Mouse (Mus musculus): Measurements from ENCODE around the gene Ripk1. TPM values are rescaled to one million over a fixed set of nuclear protein-coding genes. Genes with fewer than 3 reads are reported as not detected.

Ripk1 gene
- total and polyA plus RNA-seq, 2 experiments from 2014 or later, result 3.4 to 10.3 TPM

DNA sequence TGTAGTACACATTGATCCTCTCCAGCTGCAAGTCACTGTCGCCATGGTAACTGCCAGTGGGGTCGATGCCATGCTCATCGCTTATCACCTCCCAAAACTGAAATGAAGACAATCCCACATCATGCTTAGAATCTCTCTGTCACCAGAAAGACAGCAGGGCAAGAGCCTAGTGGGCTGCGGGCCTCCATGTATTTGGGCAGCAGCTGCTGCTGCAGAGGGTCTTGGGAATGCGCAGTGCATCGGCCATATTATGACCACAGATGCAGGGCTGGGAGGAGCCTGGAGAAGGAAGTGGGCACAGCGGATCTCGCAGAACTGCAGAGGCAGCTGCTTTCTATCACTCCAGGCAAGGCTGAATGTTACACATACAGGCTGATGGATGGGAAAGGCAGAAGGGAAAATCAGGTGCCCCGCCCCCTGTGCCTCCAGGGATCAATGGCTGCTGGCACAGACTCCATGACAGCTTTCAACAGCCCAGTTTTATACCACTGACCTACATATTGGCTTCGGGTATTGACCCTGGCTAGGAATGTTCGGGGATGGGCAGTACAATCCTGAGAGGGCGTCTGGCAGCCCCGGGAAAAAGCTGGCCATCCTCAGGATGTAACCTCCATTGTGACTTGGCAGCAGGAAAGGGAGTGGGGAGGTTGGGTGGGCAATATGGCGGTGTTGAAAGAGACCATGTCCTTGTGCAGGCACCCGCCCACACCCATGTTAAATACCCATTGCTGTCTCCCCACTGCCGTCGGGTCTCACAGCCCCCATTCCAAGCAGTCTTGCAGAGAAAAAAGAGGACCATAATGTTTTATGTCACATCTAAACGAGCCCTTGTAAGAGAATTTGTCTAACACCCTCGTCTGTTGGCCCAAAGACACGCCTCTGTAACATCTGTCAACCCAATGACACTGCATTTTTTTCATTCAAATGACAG, 74.7 kb downstream of the Ripk1 start:
- no peak for TF ChIP-seq CTCF (IDR thresholded peaks at IDR 0.05; ENCODE audit: low read depth)
- Histone ChIP-seq H3K27ac (ENCODE audit: low read depth, low read length) (peak overlapping the region; percentile 94), H3K4me3 (ENCODE audit: low read depth, low read length) (peak overlapping the region; percentile 98), H3K9me3 (ENCODE audit: low read length) (no peaks in the 10 kb centered on the region), H3K36me3 (ENCODE audit: insufficient read depth) (peaks cover 8% of the 10 kb centered on the region), H3K27me3 (ENCODE audit: insufficient read depth, low read length) (no peaks in the 10 kb centered on the region), H3K4me2 (ENCODE audit: low read depth) (peak overlapping the region; percentile 85), H3K9ac (peak overlapping the region; percentile 98), H3K4me1 (ENCODE audit: insufficient read depth) (peaks cover 15% of the 10 kb centered on the region; the same call in 1 of the 2 replicates)
- DNase-seq, result peak; percentile 69
- 30% methylated on average over 20 of the region's 20 CpGs for WGBS
- peak; percentile 69 for ATAC-seq

DNA sequence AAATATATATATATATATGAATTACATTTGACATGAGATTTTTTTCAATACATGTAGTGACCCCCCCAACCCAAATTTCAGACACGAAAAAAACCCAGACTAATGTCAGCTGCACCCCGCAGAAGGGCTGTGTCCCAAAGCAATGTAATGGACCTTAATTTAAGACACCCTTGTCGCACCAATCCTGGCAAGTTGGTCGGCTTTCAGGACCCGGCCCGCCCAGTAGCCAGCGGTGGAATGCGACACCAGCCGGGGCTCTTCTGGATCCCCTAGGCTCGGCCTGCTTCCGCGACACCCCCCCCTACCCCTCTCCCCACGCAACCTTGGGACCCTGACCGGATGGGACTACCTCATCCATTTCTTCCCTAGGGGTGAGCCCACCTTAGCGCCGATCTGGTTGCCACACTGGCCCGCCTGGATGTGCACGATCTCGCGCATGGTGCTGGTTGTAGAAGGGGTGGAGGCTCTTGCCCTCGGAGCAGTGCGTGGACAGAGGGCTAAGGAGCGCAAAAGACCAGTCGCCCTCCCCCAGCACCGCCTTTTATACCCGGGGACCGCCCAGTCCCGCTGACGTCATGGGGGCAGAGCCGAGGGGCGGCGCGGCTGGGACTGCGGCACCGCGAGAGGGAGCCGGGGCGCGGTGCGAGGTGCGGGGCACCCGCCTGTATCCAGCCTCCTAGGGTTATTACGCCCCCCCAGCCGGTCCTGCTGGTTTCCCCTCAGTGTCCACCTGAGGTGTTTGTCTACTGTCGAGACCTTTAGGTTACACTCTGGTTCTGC, 75.5 kb downstream of the Ripk1 start, which contains the start of gene Tubb2a:
Gene Tubb2a, minus strand, starts transcription at position 516 of the 780 bp plus-strand sequence.
- peak within 1 kb of the TSS; percentile 98 for H3K9ac ChIP-seq
- WGBS, result 1% methylated on average over 45 of the region's 45 CpGs
- H3K4me1 ChIP-seq (ENCODE audit: insufficient read depth), result peaks cover 15% of the 10 kb centered on the region; the same call in 1 of the 2 replicates
- peak within 1 kb of the TSS; percentile 85 for H3K4me2 ChIP-seq (ENCODE audit: low read depth)
- peak; percentile 77 for TF ChIP-seq CTCF (IDR thresholded peaks at IDR 0.05; ENCODE audit: low read depth)
- no peaks in the 10 kb centered on the region for H3K27me3 ChIP-seq (ENCODE audit: insufficient read depth, low read length)
- ATAC-seq (peak; percentile 91), DNase-seq (peak; percentile 96)
- H3K4me3 ChIP-seq (ENCODE audit: low read depth, low read length), result peak within 1 kb of the TSS; percentile 98
- H3K36me3 ChIP-seq (ENCODE audit: insufficient read depth), result peaks cover 8% of the 10 kb centered on the region
- H3K9me3 ChIP-seq (ENCODE audit: low read length), result no peaks in the 10 kb centered on the region
- peak within 1 kb of the TSS; percentile 94 for H3K27ac ChIP-seq (ENCODE audit: low read depth, low read length)

DNA sequence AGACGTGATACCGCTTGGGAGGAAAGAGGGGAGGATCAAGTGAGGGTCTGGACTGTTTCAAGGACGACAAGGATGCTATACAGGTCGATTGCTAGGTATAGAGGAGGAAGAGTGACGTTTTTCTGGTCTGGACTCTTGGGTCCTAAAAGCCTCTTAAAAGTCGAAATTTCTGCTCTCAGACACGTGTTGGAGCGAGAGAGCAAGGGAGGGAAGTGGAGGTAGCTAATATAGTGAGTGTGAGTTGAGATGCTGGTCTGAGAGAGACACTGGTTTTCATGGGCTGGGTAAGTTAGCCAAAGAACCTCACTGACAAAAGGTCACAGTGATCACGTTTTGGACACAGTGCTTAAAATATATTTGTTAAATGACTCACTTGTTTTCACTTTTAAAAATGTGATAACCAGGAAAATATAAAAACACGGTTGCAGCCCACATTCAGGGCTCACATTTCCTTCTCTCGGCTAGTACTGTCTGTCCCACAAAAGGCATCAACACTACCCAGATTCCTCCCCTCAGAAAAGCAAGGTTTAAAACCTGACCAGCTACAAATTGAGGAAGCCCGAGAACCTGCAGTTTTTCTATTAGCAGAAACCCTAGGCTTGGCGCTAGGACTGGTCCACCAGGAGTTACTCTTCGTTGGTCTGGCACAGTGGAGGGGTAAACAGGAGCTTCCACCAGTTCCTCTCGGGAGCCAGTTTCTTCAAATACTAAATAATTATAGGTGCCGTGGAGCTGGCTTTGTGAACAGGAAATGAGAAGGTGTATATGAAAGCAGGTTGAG, 76.5 kb downstream of the Ripk1 start:
- peaks cover 4% of the 10 kb centered on the region for H3K36me3 ChIP-seq (ENCODE audit: insufficient read depth)
- WGBS, result 42% methylated on average over 16 of the region's 16 CpGs
- H3K9me3 ChIP-seq (ENCODE audit: low read length), result no peaks in the 10 kb centered on the region
- peak overlapping the region; percentile 85 for H3K4me2 ChIP-seq (ENCODE audit: low read depth)
- peaks cover 13% of the 10 kb centered on the region; the same call in 1 of the 2 replicates for H3K4me1 ChIP-seq (ENCODE audit: insufficient read depth)
- peak overlapping the region; percentile 94 for H3K27ac ChIP-seq (ENCODE audit: low read depth, low read length)
- TF ChIP-seq CTCF (IDR thresholded peaks at IDR 0.05; ENCODE audit: low read depth), result no peak
- H3K4me3 ChIP-seq (ENCODE audit: low read depth, low read length), result peak overlapping the region; percentile 98
- no peaks in the 10 kb centered on the region for H3K27me3 ChIP-seq (ENCODE audit: insufficient read depth, low read length)
- ATAC-seq, result peak; percentile 5
- no peak for DNase-seq
- H3K9ac ChIP-seq, result peak overlapping the region; percentile 98

DNA sequence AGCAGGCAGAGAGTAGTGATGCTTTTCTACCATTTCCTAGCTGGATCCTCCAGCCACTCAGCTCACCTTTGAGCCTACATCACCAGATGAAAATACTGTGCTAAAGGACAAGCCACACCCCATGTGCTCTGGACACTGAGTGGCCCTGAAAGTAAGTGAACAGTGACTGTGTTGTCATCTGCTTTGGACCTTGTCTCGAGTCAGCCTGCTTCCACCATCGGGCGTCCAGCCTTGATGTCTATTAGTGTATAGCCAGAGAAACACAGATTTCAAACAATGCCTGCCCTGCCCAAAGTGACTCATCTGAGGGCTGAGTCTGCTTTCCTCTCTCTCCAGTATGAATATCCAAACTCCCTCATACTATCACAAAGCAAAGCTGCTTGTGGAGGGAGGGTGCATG, 77.6 kb downstream of the Ripk1 start:
- no peaks in the 10 kb centered on the region for H3K9me3 ChIP-seq (ENCODE audit: low read length)
- H3K9ac ChIP-seq, result no peak overlapping the region
- no peak overlapping the region for H3K4me2 ChIP-seq (ENCODE audit: low read depth)
- TF ChIP-seq CTCF (IDR thresholded peaks at IDR 0.05; ENCODE audit: low read depth), result no peak
- H3K4me3 ChIP-seq (ENCODE audit: low read depth, low read length), result no peak overlapping the region
- H3K4me1 ChIP-seq (ENCODE audit: insufficient read depth), result peaks cover 12% of the 10 kb centered on the region; the same call in 1 of the 2 replicates
- H3K27me3 ChIP-seq (ENCODE audit: insufficient read depth, low read length), result no peaks in the 10 kb centered on the region
- 0 out of 2 replicates have a peak, but pooled peaks cover 3% of the 10 kb centered on the region for H3K36me3 ChIP-seq (ENCODE audit: insufficient read depth)
- DNase-seq (no peak), ATAC-seq (no peak)
- WGBS, result 92% methylated on average over 3 of the region's 3 CpGs
- H3K27ac ChIP-seq (ENCODE audit: low read depth, low read length), result no peak overlapping the region

DNA sequence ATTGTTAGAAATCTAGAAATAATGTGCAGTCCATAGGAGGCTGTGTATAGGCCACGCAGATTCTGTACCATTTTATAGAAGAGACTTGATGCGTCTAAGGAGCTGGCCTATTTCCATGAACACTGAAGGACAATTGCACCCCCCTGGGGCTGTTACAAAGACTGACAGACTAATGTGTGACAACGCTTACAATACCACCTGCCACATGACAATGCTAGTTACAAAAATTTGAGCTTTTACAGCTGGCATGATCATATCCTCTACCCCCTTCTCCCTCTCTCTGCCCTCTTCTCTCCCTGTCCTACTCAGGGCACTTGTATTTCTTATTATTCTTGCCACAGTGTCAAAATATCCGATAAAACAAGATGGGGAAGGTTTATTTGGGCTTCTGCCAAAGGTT, 79.8 kb downstream of the Ripk1 start:
- Histone ChIP-seq H3K36me3 (ENCODE audit: insufficient read depth) (no peaks in the 10 kb centered on the region), H3K4me3 (ENCODE audit: low read depth, low read length) (no peak overlapping the region), H3K27me3 (ENCODE audit: insufficient read depth, low read length) (no peaks in the 10 kb centered on the region), H3K4me1 (ENCODE audit: insufficient read depth) (peaks cover 7% of the 10 kb centered on the region; the same call in 1 of the 2 replicates), H3K4me2 (ENCODE audit: low read depth) (no peak overlapping the region), H3K27ac (ENCODE audit: low read depth, low read length) (no peak overlapping the region), H3K9ac (no peak overlapping the region), H3K9me3 (ENCODE audit: low read length) (no peaks in the 10 kb centered on the region)
- ATAC-seq, result no peak
- 50% methylated on average over 4 of the region's 4 CpGs for WGBS
- no peak for TF ChIP-seq CTCF (IDR thresholded peaks at IDR 0.05; ENCODE audit: low read depth)
- no peak for DNase-seq

DNA sequence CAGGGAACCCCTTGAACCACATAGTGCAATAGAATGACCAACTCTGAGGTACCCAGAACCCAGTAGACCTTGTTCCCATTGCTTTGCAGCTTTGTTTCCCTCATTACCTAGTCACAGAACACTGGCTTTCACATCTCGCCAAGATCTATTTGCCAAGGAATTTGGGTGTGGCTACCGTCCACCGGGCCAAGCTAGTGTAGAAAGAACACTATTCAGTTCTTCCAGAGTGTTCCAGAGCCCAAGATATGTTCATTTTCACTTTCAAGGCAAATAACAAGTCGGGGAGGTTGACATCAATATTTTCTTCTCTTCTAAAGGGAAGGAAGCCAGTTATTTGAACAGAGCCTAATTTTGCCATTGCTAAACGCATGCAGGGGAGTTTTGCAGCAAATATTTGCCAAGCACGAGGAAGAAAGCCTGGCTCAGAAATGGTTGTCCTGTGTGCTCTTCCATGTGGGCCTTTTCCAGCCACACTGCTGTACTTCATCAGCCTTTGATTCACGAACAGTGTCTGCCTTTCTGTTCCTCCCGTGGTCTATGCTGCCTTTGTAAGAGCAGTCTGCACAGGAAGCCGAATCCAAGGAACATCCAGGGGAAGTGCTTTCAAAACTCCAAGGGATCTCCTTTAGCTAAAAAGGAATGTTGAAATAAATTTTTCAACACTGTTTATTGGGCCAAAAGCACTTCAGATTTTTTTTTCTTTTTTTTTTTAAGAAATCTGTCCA, 82.0 kb downstream of the Ripk1 start:
- no peak for ATAC-seq
- Histone ChIP-seq H3K27ac (ENCODE audit: low read depth, low read length) (no peak overlapping the region), H3K4me3 (ENCODE audit: low read depth, low read length) (no peak overlapping the region), H3K36me3 (ENCODE audit: insufficient read depth) (no peaks in the 10 kb centered on the region), H3K4me2 (ENCODE audit: low read depth) (no peak overlapping the region), H3K9ac (no peak overlapping the region), H3K9me3 (ENCODE audit: low read length) (no peaks in the 10 kb centered on the region), H3K27me3 (ENCODE audit: insufficient read depth, low read length) (no peaks in the 10 kb centered on the region), H3K4me1 (ENCODE audit: insufficient read depth) (peaks cover 20% of the 10 kb centered on the region)
- WGBS, result 52% methylated on average over 9 of the region's 9 CpGs
- no peak for TF ChIP-seq CTCF (IDR thresholded peaks at IDR 0.05; ENCODE audit: low read depth)
- DNase-seq, result no peak

Other genes starting within 250 kb of the Ripk1 start
- gene Serpinb6e, start 159.0 kb upstream of the Ripk1 start, total RNA-seq (2014; rRNA removed), result not detected in 2 replicates
- gene Serpinb6e, start 159.0 kb upstream of the Ripk1 start, polyA plus RNA-seq (2015; fragmentation: Nextera tagmentation; extraction: Ambion mirVana), result not detected in 2 replicates
- 0.85 and 2.2 TPM in 2 replicates for gene Serpinb6c, start 96.7 kb upstream of the Ripk1 start, total RNA-seq (2014; rRNA removed)
- 0.18 and 0.23 TPM in 2 replicates for gene Serpinb6c, start 96.7 kb upstream of the Ripk1 start, polyA plus RNA-seq (2015; fragmentation: Nextera tagmentation; extraction: Ambion mirVana)
- 4.0 and 4.7 TPM in 2 replicates for gene Nqo2, start 37.7 kb upstream of the Ripk1 start, total RNA-seq (2014; rRNA removed)
- gene Nqo2, start 37.7 kb upstream of the Ripk1 start, polyA plus RNA-seq (2015; fragmentation: Nextera tagmentation; extraction: Ambion mirVana), result 4.7 and 6.3 TPM in 2 replicates
- 53.0 and 62.6 TPM in 2 replicates for gene Serpinb6a, start 431 bp downstream of the Ripk1 start, total RNA-seq (2014; rRNA removed)
- gene Serpinb6a, start 431 bp downstream of the Ripk1 start, polyA plus RNA-seq (2015; fragmentation: Nextera tagmentation; extraction: Ambion mirVana), result 48.1 and 50.6 TPM in 2 replicates
- 37.1 and 40.5 TPM in 2 replicates for gene Bphl, start 35.2 kb downstream of the Ripk1 start, total RNA-seq (2014; rRNA removed)
- 46.0 and 51.2 TPM in 2 replicates for gene Bphl, start 35.2 kb downstream of the Ripk1 start, polyA plus RNA-seq (2015; fragmentation: Nextera tagmentation; extraction: Ambion mirVana)
- 4,454 and 4,559 TPM in 2 replicates for gene Tubb2a, start 75.6 kb downstream of the Ripk1 start, total RNA-seq (2014; rRNA removed)
- gene Tubb2a, start 75.6 kb downstream of the Ripk1 start, polyA plus RNA-seq (2015; fragmentation: Nextera tagmentation; extraction: Ambion mirVana), result 3,524 and 3,579 TPM in 2 replicates
- gene Tubb2b, start 128.1 kb downstream of the Ripk1 start, total RNA-seq (2014; rRNA removed), result 5,538 and 5,638 TPM in 2 replicates
- 1,072 and 1,153 TPM in 2 replicates for gene Tubb2b, start 128.1 kb downstream of the Ripk1 start, polyA plus RNA-seq (2015; fragmentation: Nextera tagmentation; extraction: Ambion mirVana)
- 56.6 and 108 TPM in 2 replicates for gene Psmg4, start 160.6 kb downstream of the Ripk1 start, total RNA-seq (2014; rRNA removed)
- gene Psmg4, start 160.6 kb downstream of the Ripk1 start, polyA plus RNA-seq (2015; fragmentation: Nextera tagmentation; extraction: Ambion mirVana), result 99.0 and 150 TPM in 2 replicates